Mouse (Mus musculus) liver, embryonic 14.5 days (tissue): ENCODE results near the gene Col6a6. TPM values are rescaled to one million over a fixed set of nuclear protein-coding genes. Genes with fewer than 3 reads are reported as not detected.

Experiments used
- ATAC-seq: fragments of 200-750 bp; cut with Nextera tagmentation; 2 replicates; pipeline ENCODE4 v1.8.0; 2017; ENCODE audit warnings: moderate number of reproducible peaks, mild to moderate bottlenecking, moderate library complexity; ENCODE audit not compliant: insufficient read depth
- DNase-seq, 3 experiments: peaks; one replicate each; pipeline ENCODE4 v3.0.0-alpha.2; 2012 to 2013; ENCODE audit warnings: low read depth in 3 of 3, low spot score in 3 of 3
- H3K27ac ChIP-seq: fragments of 300-500 bp; sonication (generic); 2 replicates; pipeline ENCODE4 v1.5.1; 2014; ENCODE audit warnings: moderate library complexity, mild to moderate bottlenecking, control low read depth, inconsistent platforms
- H3K27me3 ChIP-seq: fragments of 300-500 bp; sonication (generic); 2 replicates; pipeline ENCODE4 v1.6.1; 2014; ENCODE audit warnings: mild to moderate bottlenecking, low read length, moderate library complexity; ENCODE audit not compliant: control insufficient read depth, insufficient read depth
- H3K36me3 ChIP-seq: fragments of 300-500 bp; sonication (generic); replicated peaks from 2 replicates; pipeline ENCODE4 v1.6.1; 2014; ENCODE audit warnings: low read depth; ENCODE audit not compliant: control insufficient read depth, insufficient read depth
- H3K4me1 ChIP-seq, 2 experiments: fragments of 200-500 bp in 1 of 2; fragments of 300-500 bp in 1 of 2; sonication (generic) in 1 of 2; replicated peaks; 2 replicates each; pipeline ENCODE4 v1.6.1; 2012 to 2014; ENCODE audit warnings: antibody characterized with exemption in 1 of 2, inconsistent platforms in 1 of 2, low read length in 1 of 2; ENCODE audit not compliant: control insufficient read depth in 2 of 2, insufficient read depth in 2 of 2
- H3K4me2 ChIP-seq: fragments of 300-500 bp; sonication (generic); 2 replicates; pipeline ENCODE4 v1.6.1; 2014; ENCODE audit warnings: low read depth, mild to moderate bottlenecking, control low read depth, moderate library complexity
- H3K4me3 ChIP-seq, 2 experiments: fragments of 200-500 bp in 1 of 2; fragments of 300-500 bp in 1 of 2; sonication (generic) in 1 of 2; 2 replicates each; pipeline ENCODE4 v1.5.1; 2012 to 2014; ENCODE audit warnings: low read depth in 2 of 2, low read length in 2 of 2, mild to moderate bottlenecking in 2 of 2, control low read depth in 1 of 2, inconsistent platforms in 1 of 2, moderate library complexity in 1 of 2; ENCODE audit not compliant: insufficient read depth in 1 of 2
- H3K9ac ChIP-seq: fragments of 300-500 bp; sonication (generic); replicated peaks from 2 replicates; pipeline ENCODE4 v1.6.1; 2014; ENCODE audit warnings: mild to moderate bottlenecking, control low read depth, moderate library complexity
- H3K9me3 ChIP-seq: fragments of 300-500 bp; sonication (generic); 2 replicates; pipeline ENCODE4 v1.6.1; 2016; ENCODE audit warnings: low read length, mixed read lengths; ENCODE audit not compliant: control insufficient read depth
- CTCF ChIP-seq: IDR thresholded peaks from 2 replicates; pipeline ENCODE4 v1.5.1; 2016; ENCODE audit warnings: antibody characterized with exemption, low read depth, control low read depth
- EP300 ChIP-seq: IDR thresholded peaks from 2 replicates; pipeline ENCODE4 v1.6.1; 2016; ENCODE audit warnings: antibody characterized with exemption, low read depth
- WGBS: fragments of 180-500 bp; shearing (Covaris S2); extraction: QIAGEN DNeasy Blood & Tissue Kit; methylation state at CpG from one replicate; pipeline ENCODE4 v1.1.7; 2014; ENCODE audit not compliant: insufficient replicate concordance; 5-methylcytosine and 5-hydroxymethylcytosine counted together
- polyA plus RNA-seq, 2 experiments: library from polyadenylated mRNA; depleted of rRNA in 1 of 2; stranded (reverse) in 1 of 2; unstranded in 1 of 2; fragments of >200 nt; fragmentation: Nextera tagmentation in 1 of 2; extraction: Ambion mirVana in 1 of 2; gene quantifications; 2 replicates each; pipeline versions ENCODE4 v1.2.1 to v1.2.3; 2012 to 2014

Col6a6 gene
- polyA plus RNA-seq (2012; rRNA removed) (0.11 and 0.15 TPM in 2 replicates), polyA plus RNA-seq (2014; fragmentation: Nextera tagmentation; extraction: Ambion mirVana) (0.13 and 0.18 TPM in 2 replicates)

DNA sequence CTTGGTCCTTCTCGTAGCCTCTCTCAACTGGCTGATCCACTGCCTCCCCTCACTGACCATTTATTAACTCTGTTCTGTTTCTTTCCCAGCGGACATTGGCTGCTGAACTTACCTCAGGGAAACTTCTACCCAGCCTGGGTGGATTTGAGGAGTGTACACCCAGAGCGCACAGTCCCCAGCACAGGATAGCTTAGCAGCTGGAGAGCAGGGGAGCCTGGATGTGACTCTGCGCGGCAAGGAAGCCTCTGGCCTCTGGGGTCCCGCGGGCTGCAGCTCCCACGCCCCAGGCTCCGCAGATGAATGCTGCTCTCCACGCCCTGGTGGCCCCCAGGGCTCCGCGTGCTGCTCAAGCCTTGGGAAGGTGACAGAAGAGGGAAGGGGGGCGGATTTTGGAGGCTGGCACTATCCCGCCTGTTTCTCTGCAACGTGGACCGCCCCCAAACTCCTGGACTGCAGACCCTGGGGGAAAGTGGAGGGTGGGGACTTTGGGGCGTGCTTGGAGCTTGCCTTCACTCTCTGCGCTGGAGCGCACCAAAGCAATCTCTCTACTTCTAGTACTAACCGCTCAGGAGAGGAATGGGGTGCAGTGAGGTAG lies at the start of gene Col6a6:
Gene Col6a6, minus strand, starts transcription at position 370 of the 595 bp plus-strand sequence.
- 18% methylated on average over 20 of the region's 20 CpGs for WGBS
- H3K9ac ChIP-seq = no peak within 1 kb of the TSS
- TF ChIP-seq CTCF (no peak), EP300 (no peak)
- no peak within 1 kb of the TSS for H3K4me2 ChIP-seq
- ATAC-seq (no peak), DNase-seq (no peak)
- no peak within 1 kb of the TSS for H3K4me3 ChIP-seq
- H3K36me3 ChIP-seq = no peaks in the 10 kb centered on the region
- H3K27ac ChIP-seq = no peak within 1 kb of the TSS
- H3K4me1 ChIP-seq = no peaks in the 10 kb centered on the region
- no peaks in the 10 kb centered on the region for H3K27me3 ChIP-seq
- H3K9me3 ChIP-seq = no peaks in the 10 kb centered on the region

DNA sequence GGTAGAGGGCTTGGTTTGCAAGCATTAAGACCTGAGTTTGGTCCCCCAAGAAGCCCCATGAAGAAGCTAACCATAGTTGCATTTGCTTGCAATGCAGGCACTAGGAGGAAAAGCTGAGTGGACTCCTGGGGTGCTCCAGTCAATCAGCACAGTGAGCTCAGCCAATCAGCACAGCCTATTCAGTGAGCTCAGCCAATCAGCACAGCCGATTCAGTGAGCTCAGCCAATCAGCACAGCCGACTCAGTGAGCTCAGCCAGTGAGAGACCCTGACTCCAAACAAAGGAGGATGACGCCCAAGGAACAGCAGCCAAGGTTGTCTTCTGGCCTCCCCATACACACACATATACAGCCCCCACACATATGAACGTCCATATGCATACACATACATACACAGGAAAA lies 48.2 kb upstream of the Col6a6 start:
- H3K27me3 ChIP-seq = no peaks in the 10 kb centered on the region
- H3K4me3 ChIP-seq = no peak overlapping the region
- no peak for DNase-seq
- H3K36me3 ChIP-seq = no peaks in the 10 kb centered on the region
- H3K4me1 ChIP-seq = no peaks in the 10 kb centered on the region
- H3K4me2 ChIP-seq = no peak overlapping the region
- WGBS = 54% methylated on average over 4 of the region's 4 CpGs
- H3K9ac ChIP-seq = no peak overlapping the region
- ATAC-seq = no peak
- no peaks in the 10 kb centered on the region for H3K9me3 ChIP-seq
- no peak for TF ChIP-seq CTCF
- no peak for TF ChIP-seq EP300
- H3K27ac ChIP-seq = no peak overlapping the region

DNA sequence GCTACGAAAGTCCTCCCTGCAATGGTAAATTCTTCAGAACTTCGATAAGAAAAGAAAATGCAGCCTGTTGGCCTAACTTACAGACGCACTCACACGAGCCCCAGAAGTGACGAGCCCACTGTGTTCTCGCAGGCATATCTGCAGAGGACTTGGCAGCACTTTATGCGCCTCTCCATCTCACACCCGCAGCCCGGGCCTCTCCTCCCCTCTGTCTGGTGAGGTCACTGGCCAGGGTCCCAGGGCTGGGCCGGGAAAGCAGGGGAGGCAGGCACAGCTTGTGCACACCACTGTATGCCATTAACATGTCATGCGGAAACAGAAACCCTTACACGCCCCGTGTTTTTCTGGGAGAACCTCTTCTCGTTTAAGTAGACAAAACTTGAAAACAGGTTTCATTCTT lies 43.7 kb upstream of the Col6a6 start:
- 70% methylated on average over 14 of the region's 14 CpGs for WGBS
- no peak overlapping the region for H3K4me3 ChIP-seq

DNA sequence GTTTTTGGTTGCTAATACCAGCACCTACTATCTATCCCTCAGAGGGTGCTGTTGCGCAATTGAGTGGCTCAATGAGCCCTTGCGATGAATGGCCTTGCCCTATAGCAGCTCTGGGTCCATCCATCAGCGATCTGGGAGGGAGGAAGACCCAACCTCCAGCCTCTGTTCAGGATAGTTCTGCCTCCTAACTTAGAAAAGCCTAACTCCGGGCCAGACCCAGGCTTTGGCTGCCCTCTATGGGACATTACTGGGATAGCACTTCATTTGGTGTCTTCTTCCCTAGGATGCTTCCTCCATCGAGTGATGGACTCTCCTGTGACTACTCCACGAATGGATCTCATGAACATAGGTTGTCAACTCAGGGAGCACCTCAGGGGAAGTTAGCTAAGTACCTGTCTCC lies 29.8 kb upstream of the Col6a6 start:
- Histone ChIP-seq H3K36me3 (no peaks in the 10 kb centered on the region), H3K9me3 (no peaks in the 10 kb centered on the region), H3K4me3 (no peak overlapping the region), H3K27me3 (no peaks in the 10 kb centered on the region), H3K4me2 (no peak overlapping the region), H3K9ac (no peak overlapping the region), H3K27ac (no peak overlapping the region), H3K4me1 (no peaks in the 10 kb centered on the region)
- DNase-seq = no peak
- TF ChIP-seq EP300 (no peak), CTCF (peak; percentile 73)
- 10% methylated on average over 6 of the region's 6 CpGs for WGBS
- no peak for ATAC-seq

More for the DNA sequence above, 43.7 kb upstream of the Col6a6 start:
- no peak for DNase-seq
- Histone ChIP-seq H3K9ac (no peak overlapping the region), H3K36me3 (no peaks in the 10 kb centered on the region), H3K27ac (no peak overlapping the region), H3K27me3 (no peaks in the 10 kb centered on the region), H3K4me1 (no peaks in the 10 kb centered on the region), H3K9me3 (no peaks in the 10 kb centered on the region), H3K4me2 (no peak overlapping the region)
- no peak for ATAC-seq
- TF ChIP-seq EP300 (no peak), CTCF (no peak)

DNA sequence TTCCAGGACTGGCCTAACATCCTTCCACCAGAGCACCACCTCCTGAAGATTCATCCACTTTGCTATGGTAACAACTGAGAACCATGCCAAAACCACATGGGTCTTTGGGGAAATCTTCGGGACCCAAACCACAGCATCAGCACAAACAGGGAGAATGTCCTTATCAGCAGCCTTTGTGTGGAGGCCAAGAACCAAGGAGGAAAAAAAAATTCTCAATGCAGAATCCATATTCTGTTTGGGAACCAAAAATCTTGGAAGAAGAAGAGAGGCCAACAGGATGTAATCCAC lies 24.8 kb upstream of the Col6a6 start:
- no peak for ATAC-seq
- Histone ChIP-seq H3K36me3 (no peaks in the 10 kb centered on the region), H3K9me3 (no peaks in the 10 kb centered on the region), H3K4me3 (no peak overlapping the region), H3K27me3 (no peaks in the 10 kb centered on the region), H3K4me2 (no peak overlapping the region), H3K9ac (no peak overlapping the region), H3K4me1 (peaks cover 0 to 3% of the 10 kb centered on the region in 2 experiments; a peak in 1 of 4 replicates), H3K27ac (no peak overlapping the region)
- no peak for TF ChIP-seq EP300
- TF ChIP-seq CTCF = no peak
- WGBS = 55% methylated on average over 1 of the region's 1 CpGs
- DNase-seq = no peak
